Mouse (Mus musculus) left cerebral cortex, postnatal 36 days (tissue): ENCODE results near the gene Pnmal2. TPM values are rescaled to one million over a fixed set of nuclear protein-coding genes. Genes with fewer than 3 reads are reported as not detected.
"Not testable (repeated sequence)": the region's sequence is repeated elsewhere in the genome, so short reads cannot be mapped to it uniquely, and the experiment has no call there.

Experiments
- DNase-seq, 2 experiments: peaks; one replicate each; pipeline ENCODE4 v3.0.0; 2021 to 2022; ENCODE audit warnings: low spot score in 2 of 2, mixed read lengths in 1 of 2
- intact Hi-C: fragments of 180-260 bp; cut with DNase I; formaldehyde crosslinking; loops from one replicate; pipeline ENCODE4 v1.15.1; 2025
- total RNA-seq, 2 experiments: library from RNA; stranded (reverse); gene quantifications; 2 replicates each; pipeline ENCODE4 v1.2.3; 2021

Gene Pnmal2
- total RNA-seq, 2 experiments from 2014 or later = 249 to 288 TPM

- DNase-seq = peak in 1 of 2 experiments; percentile 42
- intact Hi-C loops = loop anchor here (1.0 to 2.0 kb wide), 3 partner anchors 17 to 130 kb away; partner anchors contain the start of gene Hif3a
These were observed 11.5 kb upstream of the Pnmal2 start for GRCm38 (mm10) chr7:16932704-16933577.

GRCm38 (mm10) chr7:16937312-16937711 lies 7.2 kb upstream of the Pnmal2 start:
- intact Hi-C loops = no loop called here
- no peak for DNase-seq

- intact Hi-C loops = no loop called here
These were observed 6.2 kb upstream of the Pnmal2 start for GRCm38 (mm10) chr7:16938117-16938791.

GRCm38 (mm10) chr7:16940292-16940691 lies 4.2 kb upstream of the Pnmal2 start:
- DNase-seq = peak; percentile 73 to 77
- intact Hi-C loops = no loop called here

More at GRCm38 (mm10) chr7:16938117-16938791, 6.2 kb upstream of the Pnmal2 start:
- peak in 1 of 2 experiments; percentile 63 for DNase-seq

- intact Hi-C loops = no loop called here
- no peak for DNase-seq
These were observed 1.6 kb upstream of the Pnmal2 start for GRCm38 (mm10) chr7:16942861-16943260.

GRCm38 (mm10) chr7:16944808-16945315 lies 380 bp downstream of the Pnmal2 start:
- no peak for DNase-seq
- intact Hi-C loops = no loop called here

- intact Hi-C loops = no loop called here
- peak in 1 of 2 experiments; percentile 37 for DNase-seq
These were observed 937 bp downstream of the Pnmal2 start for GRCm38 (mm10) chr7:16945419-16945818.

- intact Hi-C loops = no loop called here
- peak; percentile 49 to 56 for DNase-seq
These were observed 2.2 kb downstream of the Pnmal2 start for GRCm38 (mm10) chr7:16946441-16947348.

GRCm38 (mm10) chr7:16947349-16947895 lies 2.9 kb downstream of the Pnmal2 start:
- peak; percentile 48 to 55 for DNase-seq
- intact Hi-C loops = no loop called here

- intact Hi-C loops = no loop called here
These were observed 3.5 kb downstream of the Pnmal2 start for GRCm38 (mm10) chr7:16947959-16948361.

GRCm38 (mm10) chr7:16948923-16949458 lies 4.5 kb downstream of the Pnmal2 start:
- DNase-seq = no peak
- intact Hi-C loops = no loop called here

More at GRCm38 (mm10) chr7:16947959-16948361, 3.5 kb downstream of the Pnmal2 start:
- DNase-seq = peak; percentile 20 to 39

- intact Hi-C loops = loop anchor here (1.0 to 5.0 kb wide), 2 partner anchors 18 to 117 kb away; no protein-coding TSS in a partner anchor
- peak; percentile 85 to 86 for DNase-seq
These were observed 5.7 kb downstream of the Pnmal2 start for GRCm38 (mm10) chr7:16949908-16950841.

GRCm38 (mm10) chr7:16950861-16951635 lies 6.6 kb downstream of the Pnmal2 start:
- peak; percentile 80 to 82 for DNase-seq
- intact Hi-C loops = loop anchor here (1.0 to 5.0 kb wide), 3 partner anchors 19 to 116 kb away; no protein-coding TSS in a partner anchor

GRCm38 (mm10) chr7:16953776-16954175 lies 9.3 kb downstream of the Pnmal2 start:
- intact Hi-C loops = loop anchor here (5.0 kb wide), 1 partner anchor 114 kb away; no protein-coding TSS in a partner anchor
- DNase-seq = not testable (repeated sequence)

- DNase-seq = no peak
- intact Hi-C loops = no loop called here
These were observed 11.2 kb downstream of the Pnmal2 start for GRCm38 (mm10) chr7:16955712-16956111.

- intact Hi-C loops = no loop called here
- peak; percentile 56 to 68 for DNase-seq
These were observed 12.2 kb downstream of the Pnmal2 start for GRCm38 (mm10) chr7:16956410-16957265.
